Comparison of ENCODE assay signal across 8 mouse cellular contexts in genomic region chr11:57518091-57518750, GRCm38 (mm10). TPM values are rescaled to one million over a fixed set of nuclear protein-coding genes. Genes with fewer than 3 reads are reported as not detected.
A peak's percentile ranks its signal among the peaks of the same experiment; 100 is the strongest.
DNase-seq lines count a peak whose midpoint lies in the region; ATAC-seq lines count a peak whose summit lies in the region.

Gene Fam114a2 (minus strand): TSS chr11:57518617.
Gene Mfap3 (plus strand): TSS chr11:57518664.

- H3K27ac ChIP-seq in forebrain, embryonic 11.5 days (ENCODE audit: low read depth, low read length), result peak within 1 kb of the TSS; percentile 37
- peak within 1 kb of the TSS; percentile 85 for H3K27ac ChIP-seq in heart, embryonic 16.5 days (ENCODE audit: low read length)
- peak within 1 kb of the TSS; percentile 80 for H3K27ac ChIP-seq in liver, embryonic 15.5 days (replicated peaks)
- H3K27ac ChIP-seq in neural tube, embryonic 12.5 days, result peak within 1 kb of the TSS; percentile 50; the same call in 1 of the 2 replicates

- peak; percentile 90 to 95 for DNase-seq in CD8-positive naive resting alpha-beta T cell, adult 2 months (ENCODE audit: low read depth in 2 of 2, low spot score in 2 of 2)
- peak; percentile 77 for DNase-seq in c-Kit-positive CD71-negative TER-119-negative erythroid progenitor cells, embryonic 14.5 days (ENCODE audit: low read depth)
- peak; percentile 97 for DNase-seq in forebrain, embryonic 11.5 days (ENCODE audit: low spot score)
- DNase-seq in kidney, postnatal 36 days, result peak; percentile 93 to 98
- DNase-seq in telencephalon, adult 2 months (ENCODE audit: low read depth, low spot score), result peak; percentile 81

- under 1% methylated on average over 58 of the region's 59 CpGs for WGBS in forebrain, embryonic 11.5 days
- WGBS in heart, embryonic 16.5 days, result under 1% methylated on average over 58 of the region's 59 CpGs
- WGBS in liver, embryonic 15.5 days (ENCODE audit: insufficient replicate concordance), result under 1% methylated on average over 59 of the region's 59 CpGs
- under 1% methylated on average over 59 of the region's 59 CpGs for WGBS in neural tube, embryonic 12.5 days

- H3K9me3 ChIP-seq in forebrain, embryonic 11.5 days (ENCODE audit: control insufficient read depth, low read length), result no peaks in the 10 kb centered on the region
- no peaks in the 10 kb centered on the region for H3K9me3 ChIP-seq in heart, embryonic 16.5 days (replicated peaks; ENCODE audit: control insufficient read depth, low read length)
- no peaks in the 10 kb centered on the region for H3K9me3 ChIP-seq in liver, embryonic 15.5 days (replicated peaks)
- H3K9me3 ChIP-seq in neural tube, embryonic 12.5 days, result no peaks in the 10 kb centered on the region

- H3K36me3 ChIP-seq in forebrain, embryonic 11.5 days (ENCODE audit: control insufficient read depth, insufficient read depth, low read length), result no peaks in the 10 kb centered on the region
- H3K36me3 ChIP-seq in heart, embryonic 16.5 days (ENCODE audit: control insufficient read depth, insufficient read depth), result no peaks in the 10 kb centered on the region
- peaks cover 16% of the 10 kb centered on the region for H3K36me3 ChIP-seq in liver, embryonic 15.5 days (replicated peaks)
- peaks cover 6% of the 10 kb centered on the region; the same call in 1 of the 2 replicates for H3K36me3 ChIP-seq in neural tube, embryonic 12.5 days

- H3K9ac ChIP-seq in forebrain, embryonic 11.5 days (ENCODE audit: low read length), result peak within 1 kb of the TSS; percentile 86
- H3K9ac ChIP-seq in heart, embryonic 16.5 days (ENCODE audit: low read length), result peak within 1 kb of the TSS; percentile 94
- H3K9ac ChIP-seq in liver, embryonic 15.5 days, result peak within 1 kb of the TSS; percentile 88
- peak within 1 kb of the TSS; percentile 81 for H3K9ac ChIP-seq in neural tube, embryonic 12.5 days

- H3K4me1 ChIP-seq in forebrain, embryonic 11.5 days (replicated peaks; ENCODE audit: control insufficient read depth, insufficient read depth, low read length), result 0 out of 2 replicates have a peak, but pooled peaks cover 2% of the 10 kb centered on the region
- peaks cover 13% of the 10 kb centered on the region for H3K4me1 ChIP-seq in heart, embryonic 16.5 days (ENCODE audit: control insufficient read depth, insufficient read depth, low read length)
- H3K4me1 ChIP-seq in liver, embryonic 15.5 days (replicated peaks), result peaks cover 35% of the 10 kb centered on the region
- H3K4me1 ChIP-seq in neural tube, embryonic 12.5 days, result peaks cover 13% of the 10 kb centered on the region

- peak within 1 kb of the TSS; percentile 92 for H3K4me3 ChIP-seq in forebrain, embryonic 11.5 days (ENCODE audit: low read depth, low read length)
- H3K4me3 ChIP-seq in heart, embryonic 16.5 days (ENCODE audit: low read length), result peak within 1 kb of the TSS; percentile 99
- H3K4me3 ChIP-seq in liver, embryonic 15.5 days (replicated peaks), result peak within 1 kb of the TSS; percentile 95
- H3K4me3 ChIP-seq in neural tube, embryonic 12.5 days, result peak within 1 kb of the TSS; percentile 81

- ATAC-seq in forebrain, embryonic 11.5 days (replicated peaks; ENCODE audit: low FRiP score), result peak; percentile 94
- ATAC-seq in heart, embryonic 16.5 days (replicated peaks; ENCODE audit: extremely low read depth, insufficient read depth, low FRiP score), result peak; percentile 93
- peak; percentile 95 for ATAC-seq in liver, embryonic 15.5 days (ENCODE audit: insufficient read depth)
- peak; percentile 97 for ATAC-seq in neural tube, embryonic 12.5 days (ENCODE audit: low FRiP score, low read depth)

- no peaks in the 10 kb centered on the region for H3K27me3 ChIP-seq in forebrain, embryonic 11.5 days (ENCODE audit: control insufficient read depth, insufficient read depth, low read length)
- no peaks in the 10 kb centered on the region for H3K27me3 ChIP-seq in heart, embryonic 16.5 days (ENCODE audit: control insufficient read depth, insufficient read depth, low read length)
- no peaks in the 10 kb centered on the region for H3K27me3 ChIP-seq in liver, embryonic 15.5 days
- H3K27me3 ChIP-seq in neural tube, embryonic 12.5 days (replicated peaks), result no peaks in the 10 kb centered on the region

- peak within 1 kb of the TSS; percentile 65 for H3K4me2 ChIP-seq in forebrain, embryonic 11.5 days (ENCODE audit: low read depth, low read length, severe bottlenecking)
- peak within 1 kb of the TSS; percentile 79 for H3K4me2 ChIP-seq in heart, embryonic 16.5 days (ENCODE audit: low read depth, low read length)
- peak within 1 kb of the TSS; percentile 82 for H3K4me2 ChIP-seq in liver, embryonic 15.5 days
- H3K4me2 ChIP-seq in neural tube, embryonic 12.5 days (replicated peaks), result peak within 1 kb of the TSS; percentile 73

RNA-seq across cellular contexts. Expression of gene Fam114a2, which starts in this region (rescaled TPM):
- polyA plus RNA-seq in forebrain, embryonic 11.5 days (2014; fragmentation: Nextera tagmentation; extraction: Ambion mirVana), result 50.8 and 54.5 TPM in 2 replicates
- 65.3 and 68.4 TPM in 2 replicates for polyA plus RNA-seq in heart, embryonic 16.5 days (2015; fragmentation: Nextera tagmentation; extraction: Ambion mirVana)
- polyA plus RNA-seq in liver, embryonic 15.5 days (2015; fragmentation: Nextera tagmentation; extraction: Ambion mirVana), result 27.5 and 28.9 TPM in 2 replicates
- 89.9 and 93.2 TPM in 2 replicates for polyA plus RNA-seq in neural tube, embryonic 12.5 days (2016; fragmentation: Nextera tagmentation; extraction: Ambion mirVana)

RNA-seq across cellular contexts. Expression of gene Mfap3, which starts in this region (rescaled TPM):
- 54.9 and 56.6 TPM in 2 replicates for polyA plus RNA-seq in forebrain, embryonic 11.5 days (2014; fragmentation: Nextera tagmentation; extraction: Ambion mirVana)
- 28.4 and 32.1 TPM in 2 replicates for polyA plus RNA-seq in heart, embryonic 16.5 days (2015; fragmentation: Nextera tagmentation; extraction: Ambion mirVana)
- 11.2 TPM in 2 replicates for polyA plus RNA-seq in liver, embryonic 15.5 days (2015; fragmentation: Nextera tagmentation; extraction: Ambion mirVana)
- 54.6 and 56.6 TPM in 2 replicates for polyA plus RNA-seq in neural tube, embryonic 12.5 days (2016; fragmentation: Nextera tagmentation; extraction: Ambion mirVana)

Comparison
In these comparisons a context has a peak if more than half of its experiments do, and no peak if none do; other contexts are left out.
1. Peak in every context shown above with its lines: DNase-seq, ATAC-seq, H3K4me3 ChIP-seq and H3K27ac ChIP-seq.